Mouse (Mus musculus): ENCODE data around the gene Gprc5d. TPM values are rescaled to one million over a fixed set of nuclear protein-coding genes. Genes with fewer than 3 reads are reported as not detected.
A peak's percentile ranks its signal among the peaks of the same experiment; 100 is the strongest.

Gene Gprc5d
- polyA plus RNA-seq, 1 experiment from 2014 or later = not detected

- 83% methylated on average over 12 of the region's 12 CpGs for WGBS
- Histone ChIP-seq H3K4me1 (replicated peaks) (peaks cover 2% of the 10 kb centered on the region; the same call in 1 of the 2 replicates), H3K4me2 (no peak overlapping the region), H3K36me3 (no peaks in the 10 kb centered on the region), H3K9ac (no peak overlapping the region), H3K4me3 (no peak overlapping the region), H3K9me3 (replicated peaks) (no peaks in the 10 kb centered on the region), H3K27me3 (no peaks in the 10 kb centered on the region), H3K27ac (no peak overlapping the region)
- no peak for ATAC-seq (replicated peaks; ENCODE audit: insufficient number of reproducible peaks, insufficient read depth, low FRiP score, low read depth)
Observed at GRCm38 (mm10) chr6:135092798-135093470, 25.1 kb downstream of the Gprc5d start.

GRCm38 (mm10) chr6:135090661-135091060, 27.4 kb downstream of the Gprc5d start:
- WGBS = 66% methylated on average over 4 of the region's 4 CpGs
- no peak overlapping the region for H3K9ac ChIP-seq
- no peak overlapping the region for H3K4me2 ChIP-seq
- no peaks in the 10 kb centered on the region for H3K9me3 ChIP-seq (replicated peaks)
- no peak overlapping the region for H3K4me3 ChIP-seq
- peaks cover 4% of the 10 kb centered on the region; the same call in 1 of the 2 replicates for H3K4me1 ChIP-seq (replicated peaks)
- ATAC-seq (replicated peaks; ENCODE audit: insufficient number of reproducible peaks, insufficient read depth, low FRiP score, low read depth) = no peak
- no peaks in the 10 kb centered on the region for H3K36me3 ChIP-seq
- no peak overlapping the region for H3K27ac ChIP-seq
- H3K27me3 ChIP-seq = no peaks in the 10 kb centered on the region

- Histone ChIP-seq H3K4me3 (no peak overlapping the region), H3K4me1 (replicated peaks) (peaks cover 4% of the 10 kb centered on the region; the same call in 1 of the 2 replicates), H3K27me3 (no peaks in the 10 kb centered on the region), H3K9ac (no peak overlapping the region), H3K9me3 (replicated peaks) (no peaks in the 10 kb centered on the region), H3K27ac (no peak overlapping the region), H3K36me3 (no peaks in the 10 kb centered on the region), H3K4me2 (no peak overlapping the region)
- no peak for ATAC-seq (replicated peaks; ENCODE audit: insufficient number of reproducible peaks, insufficient read depth, low FRiP score, low read depth)
- WGBS = 18% methylated on average over 8 of the region's 8 CpGs
Observed at GRCm38 (mm10) chr6:135089786-135090185, 28.3 kb downstream of the Gprc5d start.

GRCm38 (mm10) chr6:135087721-135088451, 30.2 kb downstream of the Gprc5d start:
- 0 out of 2 replicates have a peak, but pooled peaks have one; percentile 47 for ATAC-seq (replicated peaks; ENCODE audit: insufficient number of reproducible peaks, insufficient read depth, low FRiP score, low read depth)
- peak overlapping the region; percentile 59 for H3K4me2 ChIP-seq
- no peak overlapping the region for H3K9ac ChIP-seq
- 21% methylated on average over 19 of the region's 19 CpGs for WGBS
- no peaks in the 10 kb centered on the region for H3K27me3 ChIP-seq
- H3K27ac ChIP-seq = peak overlapping the region; percentile 34; the same call in 1 of the 2 replicates
- H3K4me1 ChIP-seq (replicated peaks) = peaks cover 4% of the 10 kb centered on the region; the same call in 1 of the 2 replicates
- H3K9me3 ChIP-seq (replicated peaks) = no peaks in the 10 kb centered on the region
- H3K36me3 ChIP-seq = no peaks in the 10 kb centered on the region
- peak overlapping the region; percentile 29 for H3K4me3 ChIP-seq

- no peak overlapping the region for H3K4me3 ChIP-seq
- H3K4me1 ChIP-seq (replicated peaks) = peaks cover 4% of the 10 kb centered on the region; the same call in 1 of the 2 replicates
- H3K27me3 ChIP-seq = no peaks in the 10 kb centered on the region
- WGBS = 75% methylated on average over 1 of the region's 1 CpGs
- no peaks in the 10 kb centered on the region for H3K9me3 ChIP-seq (replicated peaks)
- no peaks in the 10 kb centered on the region for H3K36me3 ChIP-seq
- H3K27ac ChIP-seq = no peak overlapping the region
- no peak for ATAC-seq (replicated peaks; ENCODE audit: insufficient number of reproducible peaks, insufficient read depth, low FRiP score, low read depth)
- no peak overlapping the region for H3K4me2 ChIP-seq
- no peak overlapping the region for H3K9ac ChIP-seq
Observed at GRCm38 (mm10) chr6:135085703-135086102, 32.4 kb downstream of the Gprc5d start.

GRCm38 (mm10) chr6:135083991-135084502, 34.0 kb downstream of the Gprc5d start:
- no peak overlapping the region for H3K9ac ChIP-seq
- no peaks in the 10 kb centered on the region for H3K9me3 ChIP-seq (replicated peaks)
- no peak overlapping the region for H3K4me2 ChIP-seq
- H3K4me3 ChIP-seq = no peak overlapping the region
- 59% methylated on average over 10 of the region's 10 CpGs for WGBS
- ATAC-seq (replicated peaks; ENCODE audit: insufficient number of reproducible peaks, insufficient read depth, low FRiP score, low read depth) = no peak
- no peaks in the 10 kb centered on the region for H3K27me3 ChIP-seq
- peaks cover 4% of the 10 kb centered on the region; the same call in 1 of the 2 replicates for H3K4me1 ChIP-seq (replicated peaks)
- peaks cover under 1% of the 10 kb centered on the region; the same call in 1 of the 2 replicates for H3K36me3 ChIP-seq
- no peak overlapping the region for H3K27ac ChIP-seq

- H3K36me3 ChIP-seq = peaks cover 3% of the 10 kb centered on the region; the same call in 1 of the 2 replicates
- no peak overlapping the region for H3K27ac ChIP-seq
- no peaks in the 10 kb centered on the region for H3K4me1 ChIP-seq (replicated peaks)
- H3K4me2 ChIP-seq = no peak overlapping the region
- WGBS = 39% methylated on average over 12 of the region's 12 CpGs
- no peaks in the 10 kb centered on the region for H3K9me3 ChIP-seq (replicated peaks)
- no peak overlapping the region for H3K4me3 ChIP-seq
- ATAC-seq (replicated peaks; ENCODE audit: insufficient number of reproducible peaks, insufficient read depth, low FRiP score, low read depth) = no peak
- H3K27me3 ChIP-seq = no peaks in the 10 kb centered on the region
- H3K9ac ChIP-seq = no peak overlapping the region
Observed at GRCm38 (mm10) chr6:135078420-135078819, 39.7 kb downstream of the Gprc5d start.

- Histone ChIP-seq H3K4me3 (no peak overlapping the region), H3K36me3 (peaks cover 3% of the 10 kb centered on the region; the same call in 1 of the 2 replicates), H3K27ac (no peak overlapping the region), H3K4me2 (no peak overlapping the region), H3K4me1 (replicated peaks) (no peaks in the 10 kb centered on the region), H3K27me3 (no peaks in the 10 kb centered on the region), H3K9ac (no peak overlapping the region), H3K9me3 (replicated peaks) (no peaks in the 10 kb centered on the region)
- no peak for ATAC-seq (replicated peaks; ENCODE audit: insufficient number of reproducible peaks, insufficient read depth, low FRiP score, low read depth)
- 65% methylated on average over 3 of the region's 3 CpGs for WGBS
Observed at GRCm38 (mm10) chr6:135076202-135076601, 41.9 kb downstream of the Gprc5d start.

GRCm38 (mm10) chr6:135074405-135074947, 43.6 kb downstream of the Gprc5d start:
- Histone ChIP-seq H3K4me1 (replicated peaks) (no peaks in the 10 kb centered on the region), H3K27ac (no peak overlapping the region), H3K9ac (no peak overlapping the region), H3K4me3 (no peak overlapping the region), H3K4me2 (no peak overlapping the region), H3K9me3 (replicated peaks) (no peaks in the 10 kb centered on the region), H3K36me3 (peaks cover 3% of the 10 kb centered on the region; the same call in 1 of the 2 replicates), H3K27me3 (no peaks in the 10 kb centered on the region)
- ATAC-seq (replicated peaks; ENCODE audit: insufficient number of reproducible peaks, insufficient read depth, low FRiP score, low read depth) = no peak
- whole genome bisulfite sequencing = 63% methylated on average over 6 of the region's 6 CpGs

GRCm38 (mm10) chr6:135070347-135070746, 47.7 kb downstream of the Gprc5d start:
- 70% methylated on average over 2 of the region's 2 CpGs for WGBS
- no peak overlapping the region for H3K9ac ChIP-seq
- H3K27ac ChIP-seq = no peak overlapping the region
- no peaks in the 10 kb centered on the region for H3K36me3 ChIP-seq
- peaks cover 15% of the 10 kb centered on the region for H3K4me1 ChIP-seq (replicated peaks)
- no peak for ATAC-seq (replicated peaks; ENCODE audit: insufficient number of reproducible peaks, insufficient read depth, low FRiP score, low read depth)
- no peak overlapping the region for H3K4me2 ChIP-seq
- no peaks in the 10 kb centered on the region for H3K27me3 ChIP-seq
- H3K9me3 ChIP-seq (replicated peaks) = no peaks in the 10 kb centered on the region
- no peak overlapping the region for H3K4me3 ChIP-seq

GRCm38 (mm10) chr6:135069856-135070255, 48.2 kb downstream of the Gprc5d start:
- no peak overlapping the region for H3K27ac ChIP-seq
- no peaks in the 10 kb centered on the region for H3K36me3 ChIP-seq
- peaks cover 20% of the 10 kb centered on the region for H3K4me1 ChIP-seq (replicated peaks)
- no peak for ATAC-seq (replicated peaks; ENCODE audit: insufficient number of reproducible peaks, insufficient read depth, low FRiP score, low read depth)
- H3K9me3 ChIP-seq (replicated peaks) = no peaks in the 10 kb centered on the region
- 70% methylated on average over 6 of the region's 6 CpGs for WGBS
- no peaks in the 10 kb centered on the region for H3K27me3 ChIP-seq
- H3K9ac ChIP-seq = no peak overlapping the region
- no peak overlapping the region for H3K4me2 ChIP-seq
- H3K4me3 ChIP-seq = no peak overlapping the region
